Mouse (Mus musculus) lung, adult 2 months (tissue): ENCODE results near the gene Hpd.

ENCODE experiments used
- CTCF ChIP-seq: fragments of 200-500 bp; IDR thresholded peaks from 2 replicates; pipeline ENCODE4 v1.5.1; 2011; ENCODE audit warnings: mild to moderate bottlenecking, low read length, control low read depth; ENCODE audit not compliant: insufficient read depth
- POLR2A ChIP-seq: fragments of 200-500 bp; IDR thresholded peaks from 2 replicates; pipeline ENCODE4 v1.6.1; 2011; ENCODE audit warnings: low read depth, mild to moderate bottlenecking, control low read depth, low read length, borderline replicate concordance; ENCODE audit errors: extremely low read depth

DNA sequence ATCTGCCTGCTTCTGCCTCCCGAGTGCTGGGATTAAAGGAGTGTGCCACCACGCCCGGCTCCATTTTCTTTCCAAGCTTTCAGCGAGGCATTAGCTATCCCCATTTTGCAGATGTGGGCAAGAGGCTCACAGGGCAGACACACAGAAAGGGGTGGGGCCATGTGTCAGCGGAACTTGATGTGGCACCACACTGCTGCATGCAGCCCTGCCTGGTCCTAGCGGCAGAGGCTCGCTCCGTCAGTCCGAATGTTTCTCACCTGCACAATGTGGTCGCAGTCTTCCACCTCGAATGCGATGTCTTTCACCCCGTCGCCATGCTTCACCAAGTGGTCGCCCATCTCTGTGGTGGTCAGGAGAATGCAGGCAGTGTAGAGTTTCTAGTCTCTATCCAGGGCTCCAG lies 2.1 kb downstream of the Hpd start:
- TF ChIP-seq POLR2A, result no peak
- no peak for TF ChIP-seq CTCF
